17 mouse cellular contexts compared by ENCODE assay signal in genomic region chr5:141561989-141562560, GRCm38 (mm10).
A peak's percentile ranks its signal among the peaks of the same experiment; 100 is the strongest.
DNase-seq lines count a peak whose midpoint lies in the region; ATAC-seq and TF ChIP-seq lines count a peak whose summit lies in the region.
"Had no signal": no experiment of that assay in that cellular context is flagged by ENCODE, and none has a peak within 500 bp of the region (broad histone marks: within the 10 kb centered on the region; RNA-seq: fewer than 3 reads in every experiment).

No protein-coding gene starts in this region.

- H3K36me3 ChIP-seq in heart, embryonic 12.5 days = no peaks in the 10 kb centered on the region
- H3K36me3 ChIP-seq in kidney, embryonic 14.5 days (ENCODE audit: control insufficient read depth, insufficient read depth, low read length) = no peaks in the 10 kb centered on the region
- no peaks in the 10 kb centered on the region for H3K36me3 ChIP-seq in limb, embryonic 14.5 days (ENCODE audit: control insufficient read depth, insufficient read depth, low read length)
- H3K36me3 ChIP-seq in intestine, postnatal 0 days (ENCODE audit: control insufficient read depth, insufficient read depth) = no peaks in the 10 kb centered on the region
- H3K36me3 ChIP-seq: forebrain, embryonic 10.5 days; hindbrain, embryonic 12.5 days; liver, embryonic 13.5 days had no signal

- no peak for TF ChIP-seq POLR2A in lung, adult 2 months (IDR thresholded peaks at IDR 0.05; ENCODE audit: borderline replicate concordance, extremely low read depth, low read depth, low read length)
- TF ChIP-seq POLR2A in limb, embryonic 14.5 days (IDR thresholded peaks at IDR 0.05; ENCODE audit: borderline replicate concordance, extremely low read depth, insufficient read depth, insufficient read length) = no peak

- H3K27ac ChIP-seq in heart, embryonic 12.5 days (ENCODE audit: poor library complexity, severe bottlenecking) = peak overlapping the region; percentile 52
- no peak overlapping the region for H3K27ac ChIP-seq in kidney, embryonic 14.5 days (ENCODE audit: low read depth, low read length)
- no peak overlapping the region for H3K27ac ChIP-seq in limb, embryonic 14.5 days (replicated peaks; ENCODE audit: low read depth, low read length)
- no peak overlapping the region for H3K27ac ChIP-seq in intestine, postnatal 0 days (ENCODE audit: low read depth, low read length)
- H3K27ac ChIP-seq: forebrain, embryonic 10.5 days; hindbrain, embryonic 12.5 days; liver, embryonic 13.5 days had no signal

- H3K9me3 ChIP-seq in heart, embryonic 12.5 days (replicated peaks) = peaks cover 3% of the 10 kb centered on the region; the same call in 1 of the 2 replicates
- H3K9me3 ChIP-seq in kidney, embryonic 14.5 days (ENCODE audit: control insufficient read depth, low read length) = no peaks in the 10 kb centered on the region
- H3K9me3 ChIP-seq in limb, embryonic 14.5 days (ENCODE audit: control insufficient read depth, low read length) = no peaks in the 10 kb centered on the region
- H3K9me3 ChIP-seq in intestine, postnatal 0 days (ENCODE audit: control insufficient read depth) = no peaks in the 10 kb centered on the region
- H3K9me3 ChIP-seq: forebrain, embryonic 10.5 days; hindbrain, embryonic 12.5 days; liver, embryonic 13.5 days had no signal

- no peak overlapping the region for H3K4me3 ChIP-seq in heart, embryonic 12.5 days
- H3K4me3 ChIP-seq in kidney, embryonic 14.5 days (ENCODE audit: low read length) = no peak overlapping the region
- H3K4me3 ChIP-seq in lung, adult 2 months (replicated peaks; ENCODE audit: extremely low read depth, low read depth, low read length) = no peak overlapping the region
- H3K4me3 ChIP-seq in limb, embryonic 14.5 days (replicated peaks; ENCODE audit: low read length) = no peak overlapping the region
- H3K4me3 ChIP-seq in intestine, postnatal 0 days (ENCODE audit: low read depth, low read length) = no peak overlapping the region
- H3K4me3 ChIP-seq: forebrain, embryonic 10.5 days; hindbrain, embryonic 12.5 days; liver, embryonic 13.5 days; megakaryocyte, embryonic 14.5 days had no signal

- H3K9ac ChIP-seq in heart, embryonic 12.5 days = no peak overlapping the region
- no peak overlapping the region for H3K9ac ChIP-seq in kidney, embryonic 14.5 days (ENCODE audit: low read depth, low read length)
- no peak overlapping the region for H3K9ac ChIP-seq in limb, embryonic 14.5 days (ENCODE audit: low read depth, low read length, severe bottlenecking)
- no peak overlapping the region for H3K9ac ChIP-seq in intestine, postnatal 0 days (ENCODE audit: low read depth, low read length)
- H3K9ac ChIP-seq: hindbrain, embryonic 12.5 days; liver, embryonic 13.5 days had no signal

- DNase-seq in heart, postnatal 4 days = no peak
- DNase-seq in kidney, adult 8-10 months = no peak
- DNase-seq in lung, postnatal 10 days = peak; percentile 11
- DNase-seq in lung, adult 2 months = no peak
- DNase-seq in limb, embryonic 14.5 days (ENCODE audit: low spot score) = peak; percentile 68
- DNase-seq: adrenal gland, postnatal 36 days; cerebellum, adult 9-11 months; gastrocnemius, postnatal 36 days; liver, embryonic 13.5 days; right cerebral cortex, postnatal 25 days had no signal

- peak; percentile 63; the same call in 1 of the 2 replicates for ATAC-seq in heart, embryonic 12.5 days (ENCODE audit: insufficient number of reproducible peaks, low FRiP score)
- ATAC-seq in kidney, embryonic 14.5 days (ENCODE audit: low FRiP score, low TSS enrichment) = peak; percentile 66; the same call in 1 of the 2 replicates
- peak; percentile 80 for ATAC-seq in limb, embryonic 14.5 days (ENCODE audit: low FRiP score, low read depth)
- ATAC-seq in intestine, postnatal 0 days = no peak
- ATAC-seq: midbrain, embryonic 16.5 days had no signal

- H3K4me1 ChIP-seq in heart, embryonic 12.5 days (replicated peaks) = peaks cover 35% of the 10 kb centered on the region
- H3K4me1 ChIP-seq in kidney, embryonic 14.5 days (ENCODE audit: control insufficient read depth, insufficient read depth, low read length) = no peaks in the 10 kb centered on the region
- H3K4me1 ChIP-seq in lung, adult 2 months (ENCODE audit: control insufficient read depth, insufficient read depth, low read length) = no peaks in the 10 kb centered on the region
- H3K4me1 ChIP-seq in limb, embryonic 14.5 days (ENCODE audit: control insufficient read depth, insufficient read depth, low read length) = 0 out of 2 replicates have a peak, but pooled peaks cover 6% of the 10 kb centered on the region
- H3K4me1 ChIP-seq in intestine, postnatal 0 days (replicated peaks; ENCODE audit: control insufficient read depth, insufficient read depth, low read length) = no peaks in the 10 kb centered on the region
- H3K4me1 ChIP-seq: liver, embryonic 13.5 days; megakaryocyte, embryonic 14.5 days had no signal

- no peaks in the 10 kb centered on the region for H3K27me3 ChIP-seq in heart, embryonic 12.5 days (replicated peaks)
- no peaks in the 10 kb centered on the region for H3K27me3 ChIP-seq in kidney, embryonic 14.5 days (ENCODE audit: control insufficient read depth, insufficient read depth, low read length)
- no peaks in the 10 kb centered on the region for H3K27me3 ChIP-seq in limb, embryonic 14.5 days (ENCODE audit: control insufficient read depth, insufficient read depth, low read length)
- no peaks in the 10 kb centered on the region for H3K27me3 ChIP-seq in intestine, postnatal 0 days (replicated peaks; ENCODE audit: control insufficient read depth, insufficient read depth, low read length)
- H3K27me3 ChIP-seq: hindbrain, embryonic 12.5 days; liver, embryonic 13.5 days; megakaryocyte, embryonic 14.5 days had no signal

- TF ChIP-seq CTCF in lung, adult 2 months (IDR thresholded peaks at IDR 0.05; ENCODE audit: insufficient read depth, low read length) = no peak
- no peak for TF ChIP-seq CTCF in intestine, postnatal 0 days (IDR thresholded peaks at IDR 0.05; ENCODE audit: low read depth)

- H3K4me2 ChIP-seq in heart, embryonic 12.5 days = no peak overlapping the region
- H3K4me2 ChIP-seq in kidney, embryonic 14.5 days (replicated peaks; ENCODE audit: low read depth, low read length) = no peak overlapping the region
- H3K4me2 ChIP-seq in limb, embryonic 14.5 days (replicated peaks; ENCODE audit: low read depth, low read length, severe bottlenecking) = no peak overlapping the region
- no peak overlapping the region for H3K4me2 ChIP-seq in intestine, postnatal 0 days (replicated peaks; ENCODE audit: low read depth)
- H3K4me2 ChIP-seq: hindbrain, embryonic 12.5 days; liver, embryonic 13.5 days had no signal

- 30% methylated on average over 3 of the region's 3 CpGs for WGBS in heart, embryonic 12.5 days
- 40% methylated on average over 3 of the region's 3 CpGs for WGBS in kidney, embryonic 14.5 days
- WGBS in lung, adult 2 months = 24% methylated on average over 3 of the region's 3 CpGs
- 17% methylated on average over 3 of the region's 3 CpGs for WGBS in limb, embryonic 14.5 days
- WGBS in intestine, postnatal 0 days = 47% methylated on average over 3 of the region's 3 CpGs

Comparison
In these comparisons a context has a peak if more than half of its experiments do, and no peak if none do; other contexts are left out.
1. DNase-seq: peak in lung, postnatal 10 days (single experiment) and limb, embryonic 14.5 days (single experiment); none in heart, postnatal 4 days (single experiment), kidney, adult 8-10 months (0 of 2) and lung, adult 2 months (single experiment).